Mouse (Mus musculus) neural tube, embryonic 15.5 days (tissue): ENCODE measurements around the gene Lamtor1. TPM values are rescaled to one million over a fixed set of nuclear protein-coding genes. Genes with fewer than 3 reads are reported as not detected.

Source experiments
- ATAC-seq: fragments of 200-750 bp; cut with Nextera tagmentation; 2 replicates; pipeline ENCODE4 v1.8.0; 2017; ENCODE audit warnings: mild to moderate bottlenecking, moderate TSS enrichment, moderate library complexity; ENCODE audit not compliant: low FRiP score
- H3K27ac ChIP-seq: fragments of 300-500 bp; sonication (generic); replicated peaks from 2 replicates; pipeline ENCODE4 v1.5.1; 2015; ENCODE audit warnings: mild to moderate bottlenecking, inconsistent platforms
- H3K27me3 ChIP-seq: fragments of 300-500 bp; sonication (generic); replicated peaks from 2 replicates; pipeline ENCODE4 v1.6.1; 2015; ENCODE audit warnings: inconsistent platforms
- H3K36me3 ChIP-seq: fragments of 300-500 bp; sonication (generic); 2 replicates; pipeline ENCODE4 v1.6.1; 2015; ENCODE audit warnings: inconsistent platforms
- H3K4me1 ChIP-seq: fragments of 300-500 bp; sonication (generic); 2 replicates; pipeline ENCODE4 v1.6.1; 2015; ENCODE audit warnings: inconsistent platforms
- H3K4me2 ChIP-seq: fragments of 300-500 bp; sonication (generic); 2 replicates; pipeline ENCODE4 v1.6.1; 2015; ENCODE audit warnings: inconsistent platforms, mild to moderate bottlenecking, moderate library complexity
- H3K4me3 ChIP-seq: fragments of 300-500 bp; sonication (generic); replicated peaks from 2 replicates; pipeline ENCODE4 v1.5.1; 2015; ENCODE audit warnings: mild to moderate bottlenecking, inconsistent platforms
- H3K9ac ChIP-seq: fragments of 300-500 bp; sonication (generic); replicated peaks from 2 replicates; pipeline ENCODE4 v1.6.1; 2015; ENCODE audit warnings: mild to moderate bottlenecking, inconsistent platforms
- H3K9me3 ChIP-seq: fragments of 300-500 bp; sonication (generic); replicated peaks from 2 replicates; pipeline ENCODE4 v1.6.1; 2016; ENCODE audit warnings: inconsistent platforms
- WGBS: fragments of 180-500 bp; shearing (Covaris S2); methylation state at CpG from one replicate; pipeline ENCODE4 v1.1.7; 2015; ENCODE audit warnings: mixed read lengths; 5-methylcytosine and 5-hydroxymethylcytosine counted together
- polyA plus RNA-seq: library from polyadenylated mRNA; unstranded; fragments of >200 nt; fragmentation: Nextera tagmentation; extraction: Ambion mirVana; gene quantifications from 2 replicates; pipeline ENCODE4 v1.2.1, GENCODE M21; 2015

Lamtor1 gene
- polyA plus RNA-seq, 1 experiment from 2014 or later, result 156 TPM

DNA sequence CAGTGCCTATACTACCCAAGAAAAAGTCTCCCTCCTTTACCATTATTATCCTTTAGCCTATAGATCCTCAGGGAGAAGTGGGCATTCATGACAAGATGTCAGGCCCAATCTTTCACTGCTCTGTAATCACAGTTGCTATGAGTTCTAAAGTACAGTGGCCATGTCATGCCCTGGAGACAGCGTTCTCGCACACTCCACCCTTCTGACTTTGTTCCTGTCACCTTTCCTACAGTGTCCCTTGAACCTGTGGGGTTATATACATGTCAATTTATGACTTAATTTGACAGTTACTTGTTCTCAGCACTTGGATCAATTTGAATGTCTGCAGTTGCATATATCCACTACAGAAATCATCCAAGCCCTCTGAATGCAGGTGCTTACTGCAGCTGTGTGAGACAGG is 57.1 kb downstream of the Lamtor1 start:
- Histone ChIP-seq H3K9ac (no peak overlapping the region), H3K27me3 (no peaks in the 10 kb centered on the region), H3K4me2 (no peak overlapping the region), H3K9me3 (no peaks in the 10 kb centered on the region), H3K4me3 (no peak overlapping the region), H3K36me3 (no peaks in the 10 kb centered on the region), H3K27ac (no peak overlapping the region), H3K4me1 (peaks cover 6% of the 10 kb centered on the region)
- WGBS, result 98% methylated on average over 2 of the region's 2 CpGs
- no peak for ATAC-seq

GRCm38 (mm10) chr7:101963621-101964020 is 57.9 kb downstream of the Lamtor1 start:
- Histone ChIP-seq H3K4me3 (no peak overlapping the region), H3K36me3 (no peaks in the 10 kb centered on the region), H3K27ac (no peak overlapping the region), H3K9me3 (no peaks in the 10 kb centered on the region), H3K27me3 (no peaks in the 10 kb centered on the region), H3K9ac (no peak overlapping the region), H3K4me1 (peaks cover 11% of the 10 kb centered on the region), H3K4me2 (no peak overlapping the region)
- WGBS, result 94% methylated on average over 2 of the region's 2 CpGs
- no peak for ATAC-seq

GRCm38 (mm10) chr7:101964551-101964950 is 58.8 kb downstream of the Lamtor1 start:
- WGBS, result 91% methylated on average over 4 of the region's 4 CpGs
- ATAC-seq, result no peak

DNA sequence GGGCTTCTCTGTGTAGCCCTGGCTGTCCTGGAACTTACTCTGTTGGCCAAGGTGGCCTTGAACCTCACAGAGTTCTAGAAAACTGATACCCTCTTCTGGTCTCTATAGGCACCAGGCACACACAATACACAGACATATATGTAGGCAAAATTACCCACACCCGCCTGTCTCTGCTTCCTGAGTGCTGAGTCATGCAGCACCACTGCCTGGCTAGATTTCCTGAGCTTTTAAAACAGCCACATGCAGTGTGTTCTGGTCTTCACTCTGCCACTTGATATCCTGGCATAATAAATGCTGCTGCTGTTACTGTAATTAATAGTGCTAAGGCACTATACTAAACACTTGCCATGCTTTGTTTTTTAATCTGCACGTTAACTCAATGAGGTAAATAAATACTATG is 59.9 kb downstream of the Lamtor1 start:
- H3K27ac ChIP-seq, result no peak overlapping the region
- no peaks in the 10 kb centered on the region for H3K27me3 ChIP-seq
- H3K4me3 ChIP-seq, result no peak overlapping the region
- ATAC-seq, result no peak
- 81% methylated on average over 2 of the region's 2 CpGs for whole genome bisulfite sequencing
- H3K36me3 ChIP-seq, result no peaks in the 10 kb centered on the region
- H3K4me1 ChIP-seq, result peaks cover 11% of the 10 kb centered on the region
- H3K4me2 ChIP-seq, result no peak overlapping the region
- no peak overlapping the region for H3K9ac ChIP-seq
- no peaks in the 10 kb centered on the region for H3K9me3 ChIP-seq

More at GRCm38 (mm10) chr7:101964551-101964950, 58.8 kb downstream of the Lamtor1 start:
- Histone ChIP-seq H3K27me3 (no peaks in the 10 kb centered on the region), H3K9me3 (no peaks in the 10 kb centered on the region), H3K4me1 (peaks cover 17% of the 10 kb centered on the region), H3K4me3 (no peak overlapping the region), H3K4me2 (no peak overlapping the region), H3K27ac (no peak overlapping the region), H3K36me3 (no peaks in the 10 kb centered on the region), H3K9ac (no peak overlapping the region)

GRCm38 (mm10) chr7:101967256-101967655 is 61.6 kb downstream of the Lamtor1 start:
- WGBS, result 89% methylated on average over 1 of the region's 1 CpGs

GRCm38 (mm10) chr7:101968751-101969150 is 63.0 kb downstream of the Lamtor1 start:
- peak overlapping the region; percentile 100 for H3K27ac ChIP-seq
- ATAC-seq, result no peak
- no peaks in the 10 kb centered on the region for H3K9me3 ChIP-seq
- H3K36me3 ChIP-seq, result no peaks in the 10 kb centered on the region
- H3K27me3 ChIP-seq, result no peaks in the 10 kb centered on the region
- no peak overlapping the region; the same call in 1 of the 2 replicates for H3K9ac ChIP-seq
- peaks cover 37% of the 10 kb centered on the region for H3K4me1 ChIP-seq
- WGBS, result 76% methylated on average over 2 of the region's 2 CpGs
- H3K4me3 ChIP-seq, result no peak overlapping the region; the same call in 1 of the 2 replicates
- H3K4me2 ChIP-seq, result peak overlapping the region; percentile 77

More at GRCm38 (mm10) chr7:101967256-101967655, 61.6 kb downstream of the Lamtor1 start:
- no peaks in the 10 kb centered on the region for H3K36me3 ChIP-seq
- no peak for ATAC-seq
- no peak overlapping the region for H3K4me3 ChIP-seq
- H3K4me1 ChIP-seq, result peaks cover 23% of the 10 kb centered on the region
- no peaks in the 10 kb centered on the region for H3K27me3 ChIP-seq
- H3K9me3 ChIP-seq, result no peaks in the 10 kb centered on the region
- no peak overlapping the region for H3K4me2 ChIP-seq
- H3K9ac ChIP-seq, result no peak overlapping the region
- H3K27ac ChIP-seq, result no peak overlapping the region

DNA sequence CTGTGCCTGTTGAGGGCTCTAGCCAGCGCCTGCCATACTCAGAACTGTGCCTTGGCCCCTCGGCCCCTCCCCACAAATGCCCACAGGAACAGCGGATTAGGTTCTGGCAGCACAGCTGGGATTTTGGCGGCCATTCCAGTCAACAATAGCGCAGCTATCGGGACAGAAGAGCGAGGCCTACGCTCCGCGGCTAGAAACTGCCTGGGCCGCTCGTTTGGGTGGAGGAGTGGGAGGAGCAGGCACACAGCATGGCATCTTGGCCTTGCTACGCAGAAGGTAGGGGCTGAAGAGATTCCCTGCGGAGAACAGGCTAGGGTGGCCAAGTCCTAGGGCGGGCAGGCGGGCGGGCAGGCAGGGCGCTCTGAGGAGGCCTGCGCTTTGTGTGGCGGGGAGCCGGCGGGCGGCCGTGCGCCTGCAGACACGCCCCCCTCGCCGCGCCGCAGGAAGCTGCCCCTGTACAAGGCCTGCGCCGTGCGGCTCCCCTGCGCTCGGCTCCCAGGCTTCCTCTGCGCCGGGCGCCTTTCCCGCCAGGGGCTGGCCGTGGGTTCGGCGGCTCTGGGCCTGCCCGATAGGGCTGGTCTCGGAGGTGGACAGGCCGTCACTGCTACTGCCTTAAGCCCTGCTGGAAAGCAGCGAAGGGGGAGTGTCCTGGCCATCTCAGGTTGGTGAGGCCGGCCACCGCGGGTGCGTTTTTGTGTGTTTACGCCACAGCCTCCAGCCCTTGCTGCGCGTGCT is 64.2 kb downstream of the Lamtor1 start:
- H3K9me3 ChIP-seq, result no peaks in the 10 kb centered on the region
- H3K27me3 ChIP-seq, result no peaks in the 10 kb centered on the region
- H3K4me3 ChIP-seq, result peak overlapping the region; percentile 76
- peaks cover 43% of the 10 kb centered on the region for H3K4me1 ChIP-seq
- WGBS, result under 1% methylated on average over 49 of the region's 53 CpGs
- peak; percentile 90 for ATAC-seq
- peak overlapping the region; percentile 77 for H3K4me2 ChIP-seq
- no peaks in the 10 kb centered on the region for H3K36me3 ChIP-seq
- peak overlapping the region; percentile 100 for H3K27ac ChIP-seq
- peak overlapping the region; percentile 89 for H3K9ac ChIP-seq

GRCm38 (mm10) chr7:101970429-101970775 is 64.7 kb downstream of the Lamtor1 start:
- H3K4me1 ChIP-seq, result peaks cover 43% of the 10 kb centered on the region
- ATAC-seq, result peak; percentile 83
- H3K4me3 ChIP-seq, result peak overlapping the region; percentile 76
- WGBS, result 0% methylated on average over 17 of the region's 17 CpGs
- peak overlapping the region; percentile 89 for H3K9ac ChIP-seq
- peak overlapping the region; percentile 100 for H3K27ac ChIP-seq
- H3K27me3 ChIP-seq, result no peaks in the 10 kb centered on the region
- no peaks in the 10 kb centered on the region for H3K36me3 ChIP-seq
- no peaks in the 10 kb centered on the region for H3K9me3 ChIP-seq
- H3K4me2 ChIP-seq, result peak overlapping the region; percentile 77

- H3K27ac ChIP-seq, result peak overlapping the region; percentile 100
- H3K9me3 ChIP-seq, result no peaks in the 10 kb centered on the region
- H3K9ac ChIP-seq, result peak overlapping the region; percentile 89
- H3K27me3 ChIP-seq, result no peaks in the 10 kb centered on the region
- peak overlapping the region; percentile 76 for H3K4me3 ChIP-seq
- H3K36me3 ChIP-seq, result no peaks in the 10 kb centered on the region
- H3K4me1 ChIP-seq, result peaks cover 43% of the 10 kb centered on the region
- peak; percentile 78 for ATAC-seq
- peak overlapping the region; percentile 77 for H3K4me2 ChIP-seq
- WGBS, result 2% methylated on average over 19 of the region's 19 CpGs
These were observed 65.2 kb downstream of the Lamtor1 start for GRCm38 (mm10) chr7:101970821-101971461.

- Histone ChIP-seq H3K27me3 (no peaks in the 10 kb centered on the region), H3K27ac (peak overlapping the region; percentile 100), H3K9ac (peak overlapping the region; percentile 89), H3K9me3 (no peaks in the 10 kb centered on the region), H3K36me3 (no peaks in the 10 kb centered on the region), H3K4me3 (peak overlapping the region; percentile 76), H3K4me2 (peak overlapping the region; percentile 77), H3K4me1 (peaks cover 43% of the 10 kb centered on the region)
- 55% methylated on average over 2 of the region's 2 CpGs for WGBS
- no peak for ATAC-seq
These were observed 66.0 kb downstream of the Lamtor1 start for GRCm38 (mm10) chr7:101971721-101972120.

DNA sequence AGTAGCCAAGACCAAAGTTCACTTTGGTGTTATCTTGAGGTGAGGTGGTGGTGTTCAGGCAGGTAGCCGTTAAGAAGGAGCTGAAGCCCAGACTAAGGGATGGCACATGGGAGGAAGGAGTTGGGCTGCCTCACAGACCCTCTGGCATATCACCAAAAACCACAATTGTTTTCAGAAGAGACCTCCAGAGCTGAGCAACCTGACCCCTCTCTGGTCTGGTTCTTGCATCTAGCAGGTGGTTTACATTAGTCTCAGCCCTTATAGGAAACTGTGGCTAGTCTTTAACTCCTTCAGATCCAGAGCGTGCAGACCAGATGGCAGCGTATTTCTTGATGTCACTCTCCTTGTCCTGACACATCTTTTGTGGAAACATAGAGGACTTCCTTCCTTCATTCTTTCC is 68.0 kb downstream of the Lamtor1 start:
- Histone ChIP-seq H3K4me3 (no peak overlapping the region), H3K27me3 (no peaks in the 10 kb centered on the region), H3K4me1 (peaks cover 36% of the 10 kb centered on the region), H3K9me3 (no peaks in the 10 kb centered on the region), H3K27ac (0 out of 2 replicates have a peak overlapping the region, but pooled peaks have one; percentile 18), H3K9ac (no peak overlapping the region), H3K36me3 (peaks cover 3% of the 10 kb centered on the region; the same call in 1 of the 2 replicates), H3K4me2 (no peak overlapping the region)
- WGBS, result 77% methylated on average over 3 of the region's 3 CpGs
- no peak for ATAC-seq

GRCm38 (mm10) chr7:101974505-101974904 is 68.8 kb downstream of the Lamtor1 start:
- Histone ChIP-seq H3K4me2 (no peak overlapping the region), H3K9ac (no peak overlapping the region), H3K9me3 (no peaks in the 10 kb centered on the region), H3K27me3 (no peaks in the 10 kb centered on the region), H3K36me3 (peaks cover 3% of the 10 kb centered on the region; the same call in 1 of the 2 replicates), H3K27ac (0 out of 2 replicates have a peak overlapping the region, but pooled peaks have one; percentile 46), H3K4me3 (no peak overlapping the region), H3K4me1 (peaks cover 31% of the 10 kb centered on the region)
- ATAC-seq, result no peak
- WGBS, result 63% methylated on average over 2 of the region's 2 CpGs
